Mouse (Mus musculus): ENCODE data around the gene Tiprl. TPM values are rescaled to one million over a fixed set of nuclear protein-coding genes. Genes with fewer than 3 reads are reported as not detected.
A peak's percentile ranks its signal among the peaks of the same experiment; 100 is the strongest.

Gene Tiprl
- polyA plus RNA-seq, 1 experiment = 37.5 TPM

- H3K27ac ChIP-seq (ENCODE audit: insufficient read depth, low read depth, low read length) = peak overlapping the region; percentile 91
- TF ChIP-seq CTCF (IDR thresholded peaks at IDR 0.05; ENCODE audit: low read depth, low read length) = no peak
- TF ChIP-seq POLR2A (IDR thresholded peaks at IDR 0.05; ENCODE audit: borderline replicate concordance, low read depth, low read length) = no peak
- H3K4me3 ChIP-seq (ENCODE audit: insufficient read depth, low read length) = peak overlapping the region; percentile 88
- H3K4me1 ChIP-seq (ENCODE audit: control insufficient read depth, insufficient read depth, low read length) = peaks cover 53% of the 10 kb centered on the region
Observed at GRCm38 (mm10) chr1:165193426-165193825, 43.4 kb downstream of the Tiprl start.

GRCm38 (mm10) chr1:165192714-165193264 is 44.0 kb downstream of the Tiprl start:
- H3K27ac ChIP-seq (ENCODE audit: insufficient read depth, low read depth, low read length) = peak overlapping the region; percentile 91
- H3K4me1 ChIP-seq (ENCODE audit: control insufficient read depth, insufficient read depth, low read length) = peaks cover 58% of the 10 kb centered on the region
- H3K4me3 ChIP-seq (ENCODE audit: insufficient read depth, low read length) = peak overlapping the region; percentile 88
- TF ChIP-seq CTCF (IDR thresholded peaks at IDR 0.05; ENCODE audit: low read depth, low read length) = no peak

- Histone ChIP-seq H3K4me1 (ENCODE audit: control insufficient read depth, insufficient read depth, low read length) (peaks cover 59% of the 10 kb centered on the region), H3K27ac (ENCODE audit: insufficient read depth, low read depth, low read length) (peak overlapping the region; percentile 91), H3K4me3 (ENCODE audit: insufficient read depth, low read length) (peak overlapping the region; percentile 88)
- TF ChIP-seq POLR2A (IDR thresholded peaks at IDR 0.05; ENCODE audit: borderline replicate concordance, low read depth, low read length) = no peak
- no peak for TF ChIP-seq CTCF (IDR thresholded peaks at IDR 0.05; ENCODE audit: low read depth, low read length)
Observed at GRCm38 (mm10) chr1:165192102-165192501, 44.7 kb downstream of the Tiprl start.

- Histone ChIP-seq H3K4me1 (ENCODE audit: control insufficient read depth, insufficient read depth, low read length) (peaks cover 63% of the 10 kb centered on the region), H3K4me3 (ENCODE audit: insufficient read depth, low read length) (no peak overlapping the region), H3K27ac (ENCODE audit: insufficient read depth, low read depth, low read length) (no peak overlapping the region)
- TF ChIP-seq POLR2A (IDR thresholded peaks at IDR 0.05; ENCODE audit: borderline replicate concordance, low read depth, low read length) (no peak), CTCF (IDR thresholded peaks at IDR 0.05; ENCODE audit: low read depth, low read length) (no peak)
Observed at GRCm38 (mm10) chr1:165191611-165192010, 45.2 kb downstream of the Tiprl start.

GRCm38 (mm10) chr1:165190571-165191273 is 46.1 kb downstream of the Tiprl start:
- peaks cover 72% of the 10 kb centered on the region for H3K4me1 ChIP-seq (ENCODE audit: control insufficient read depth, insufficient read depth, low read length)
- TF ChIP-seq CTCF (IDR thresholded peaks at IDR 0.05; ENCODE audit: low read depth, low read length) (no peak), POLR2A (IDR thresholded peaks at IDR 0.05; ENCODE audit: borderline replicate concordance, low read depth, low read length) (no peak)
- H3K27ac ChIP-seq (ENCODE audit: insufficient read depth, low read depth, low read length) = no peak overlapping the region
- H3K4me3 ChIP-seq (ENCODE audit: insufficient read depth, low read length) = no peak overlapping the region

GRCm38 (mm10) chr1:165190068-165190467 is 46.7 kb downstream of the Tiprl start:
- Histone ChIP-seq H3K4me1 (ENCODE audit: control insufficient read depth, insufficient read depth, low read length) (peaks cover 71% of the 10 kb centered on the region), H3K4me3 (ENCODE audit: insufficient read depth, low read length) (no peak overlapping the region), H3K27ac (ENCODE audit: insufficient read depth, low read depth, low read length) (no peak overlapping the region)
- no peak for TF ChIP-seq POLR2A (IDR thresholded peaks at IDR 0.05; ENCODE audit: borderline replicate concordance, low read depth, low read length)
- TF ChIP-seq CTCF (IDR thresholded peaks at IDR 0.05; ENCODE audit: low read depth, low read length) = no peak

- peak overlapping the region; percentile 39 for H3K27ac ChIP-seq (ENCODE audit: insufficient read depth, low read depth, low read length)
- peaks cover 67% of the 10 kb centered on the region for H3K4me1 ChIP-seq (ENCODE audit: control insufficient read depth, insufficient read depth, low read length)
- H3K4me3 ChIP-seq (ENCODE audit: insufficient read depth, low read length) = peak overlapping the region; percentile 6
- TF ChIP-seq CTCF (IDR thresholded peaks at IDR 0.05; ENCODE audit: low read depth, low read length) = no peak
- TF ChIP-seq POLR2A (IDR thresholded peaks at IDR 0.05; ENCODE audit: borderline replicate concordance, low read depth, low read length) = no peak
Observed at GRCm38 (mm10) chr1:165188806-165189580, 47.8 kb downstream of the Tiprl start.

GRCm38 (mm10) chr1:165187357-165187756 is 49.4 kb downstream of the Tiprl start:
- TF ChIP-seq CTCF (IDR thresholded peaks at IDR 0.05; ENCODE audit: low read depth, low read length) (no peak), POLR2A (IDR thresholded peaks at IDR 0.05; ENCODE audit: borderline replicate concordance, low read depth, low read length) (no peak)
- Histone ChIP-seq H3K4me1 (ENCODE audit: control insufficient read depth, insufficient read depth, low read length) (peaks cover 67% of the 10 kb centered on the region), H3K4me3 (ENCODE audit: insufficient read depth, low read length) (0 out of 2 replicates have a peak overlapping the region, but pooled peaks have one; percentile 8), H3K27ac (ENCODE audit: insufficient read depth, low read depth, low read length) (peak overlapping the region; percentile 66)

- TF ChIP-seq CTCF (IDR thresholded peaks at IDR 0.05; ENCODE audit: low read depth, low read length) = no peak
- no peak for TF ChIP-seq POLR2A (IDR thresholded peaks at IDR 0.05; ENCODE audit: borderline replicate concordance, low read depth, low read length)
- Histone ChIP-seq H3K4me1 (ENCODE audit: control insufficient read depth, insufficient read depth, low read length) (peaks cover 61% of the 10 kb centered on the region), H3K27ac (ENCODE audit: insufficient read depth, low read depth, low read length) (peak overlapping the region; percentile 68; the same call in 1 of the 2 replicates), H3K4me3 (ENCODE audit: insufficient read depth, low read length) (no peak overlapping the region)
Observed at GRCm38 (mm10) chr1:165186491-165186890, 50.3 kb downstream of the Tiprl start.

- Histone ChIP-seq H3K27ac (ENCODE audit: insufficient read depth, low read depth, low read length) (no peak overlapping the region), H3K4me3 (ENCODE audit: insufficient read depth, low read length) (no peak overlapping the region), H3K4me1 (ENCODE audit: control insufficient read depth, insufficient read depth, low read length) (peaks cover 48% of the 10 kb centered on the region)
- TF ChIP-seq POLR2A (IDR thresholded peaks at IDR 0.05; ENCODE audit: borderline replicate concordance, low read depth, low read length) (no peak), CTCF (IDR thresholded peaks at IDR 0.05; ENCODE audit: low read depth, low read length) (no peak)
Observed at GRCm38 (mm10) chr1:165185116-165185515, 51.7 kb downstream of the Tiprl start.
